Mouse (Mus musculus) forebrain, embryonic 10.5 days (tissue): ENCODE results near the gene Garnl3. TPM values are rescaled to one million over a fixed set of nuclear protein-coding genes. Genes with fewer than 3 reads are reported as not detected.
A peak's percentile ranks its signal among the peaks of the same experiment; 100 is the strongest.

ENCODE experiments used
- DNase-seq: peaks from one replicate; pipeline ENCODE4 v3.0.0-alpha.2; 2017; ENCODE audit warnings: low spot score; ENCODE audit errors: extremely low spot score
- H3K27ac ChIP-seq: fragments of 300-500 bp; sonication (generic); 2 replicates; pipeline ENCODE4 v1.5.1; 2016; ENCODE audit warnings: mild to moderate bottlenecking
- H3K27me3 ChIP-seq: fragments of 300-500 bp; sonication (generic); 2 replicates; pipeline ENCODE4 v1.6.1; 2016; ENCODE audit warnings: mild to moderate bottlenecking; ENCODE audit not compliant: poor library complexity, severe bottlenecking
- H3K36me3 ChIP-seq: fragments of 300-500 bp; sonication (generic); replicated peaks from 2 replicates; pipeline ENCODE4 v1.6.1; 2016; ENCODE audit warnings: mild to moderate bottlenecking, moderate library complexity
- H3K4me1 ChIP-seq: fragments of 300-500 bp; sonication (generic); 2 replicates; pipeline ENCODE4 v1.6.1; 2016
- H3K4me3 ChIP-seq: fragments of 300-500 bp; sonication (generic); 2 replicates; pipeline ENCODE4 v1.5.1; 2016; ENCODE audit warnings: mild to moderate bottlenecking, moderate library complexity
- H3K9me3 ChIP-seq: fragments of 300-500 bp; sonication (generic); 2 replicates; pipeline ENCODE4 v1.6.1; 2016; ENCODE audit warnings: mild to moderate bottlenecking, moderate library complexity
- WGBS: fragments of 180-500 bp; shearing (Covaris S2); methylation state at CpG from one replicate; pipeline ENCODE4 v1.1.7; 2016; 5-methylcytosine and 5-hydroxymethylcytosine counted together
- polyA plus RNA-seq: library from polyadenylated mRNA; unstranded; fragments of >200 nt; fragmentation: Nextera tagmentation; extraction: Ambion mirVana; gene quantifications from 2 replicates; pipeline ENCODE4 v1.2.1, GENCODE M21; 2016

The Garnl3 gene
- polyA plus RNA-seq, 1 experiment from 2014 or later = 9.1 TPM

- H3K4me1 ChIP-seq = no peaks in the 10 kb centered on the region
- WGBS = 91% methylated on average over 2 of the region's 2 CpGs
- H3K27ac ChIP-seq = no peak overlapping the region
- DNase-seq = no peak
- H3K4me3 ChIP-seq = no peak overlapping the region
- H3K36me3 ChIP-seq = no peaks in the 10 kb centered on the region
- H3K9me3 ChIP-seq = no peaks in the 10 kb centered on the region
- H3K27me3 ChIP-seq = peaks cover 8% of the 10 kb centered on the region
Observed at GRCm38 (mm10) chr2:33138491-33138890, 7.0 kb upstream of the Garnl3 start.

GRCm38 (mm10) chr2:33137731-33138130 lies 6.3 kb upstream of the Garnl3 start:
- 82% methylated on average over 4 of the region's 4 CpGs for WGBS
- Histone ChIP-seq H3K9me3 (no peaks in the 10 kb centered on the region), H3K27ac (no peak overlapping the region), H3K27me3 (peaks cover 16% of the 10 kb centered on the region), H3K4me1 (peaks cover under 1% of the 10 kb centered on the region; the same call in 1 of the 2 replicates), H3K4me3 (no peak overlapping the region), H3K36me3 (no peaks in the 10 kb centered on the region)
- DNase-seq = no peak

GRCm38 (mm10) chr2:33137244-33137643 lies 5.8 kb upstream of the Garnl3 start:
- DNase-seq = no peak
- WGBS = 95% methylated on average over 9 of the region's 9 CpGs
- Histone ChIP-seq H3K4me3 (no peak overlapping the region), H3K27ac (no peak overlapping the region), H3K27me3 (peaks cover 20% of the 10 kb centered on the region), H3K4me1 (peaks cover 5% of the 10 kb centered on the region), H3K36me3 (no peaks in the 10 kb centered on the region), H3K9me3 (no peaks in the 10 kb centered on the region)

- Histone ChIP-seq H3K27ac (no peak overlapping the region), H3K36me3 (no peaks in the 10 kb centered on the region), H3K4me3 (no peak overlapping the region), H3K9me3 (no peaks in the 10 kb centered on the region), H3K27me3 (peaks cover 29% of the 10 kb centered on the region), H3K4me1 (peaks cover 14% of the 10 kb centered on the region)
- DNase-seq = no peak
- WGBS = 94% methylated on average over 6 of the region's 6 CpGs
Observed at GRCm38 (mm10) chr2:33136366-33136765, 4.9 kb upstream of the Garnl3 start.

GRCm38 (mm10) chr2:33134766-33135490 lies 3.5 kb upstream of the Garnl3 start:
- DNase-seq = no peak
- WGBS = 77% methylated on average over 7 of the region's 7 CpGs

GRCm38 (mm10) chr2:33132306-33132705 lies 852 bp upstream of the Garnl3 start:
- Histone ChIP-seq H3K4me1 (peaks cover 36% of the 10 kb centered on the region), H3K27ac (no peak overlapping the region), H3K9me3 (no peaks in the 10 kb centered on the region), H3K36me3 (no peaks in the 10 kb centered on the region), H3K4me3 (peak overlapping the region; percentile 83; the same call in 1 of the 2 replicates), H3K27me3 (peaks cover 49% of the 10 kb centered on the region)
- no peak for DNase-seq
- 4% methylated on average over 7 of the region's 7 CpGs for WGBS

More at GRCm38 (mm10) chr2:33134766-33135490, 3.5 kb upstream of the Garnl3 start:
- Histone ChIP-seq H3K4me1 (peaks cover 27% of the 10 kb centered on the region), H3K4me3 (no peak overlapping the region), H3K27ac (no peak overlapping the region), H3K9me3 (no peaks in the 10 kb centered on the region), H3K36me3 (no peaks in the 10 kb centered on the region), H3K27me3 (peaks cover 34% of the 10 kb centered on the region)

GRCm38 (mm10) chr2:33130526-33131483 lies 649 bp downstream of the Garnl3 start:
- no peaks in the 10 kb centered on the region for H3K36me3 ChIP-seq
- no peaks in the 10 kb centered on the region for H3K9me3 ChIP-seq
- H3K4me1 ChIP-seq = peaks cover 36% of the 10 kb centered on the region
- peaks cover 49% of the 10 kb centered on the region for H3K27me3 ChIP-seq
- DNase-seq = peak; percentile 99
- WGBS = under 1% methylated on average over 55 of the region's 55 CpGs
- peak overlapping the region; percentile 83 for H3K4me3 ChIP-seq
- peak overlapping the region; percentile 87 for H3K27ac ChIP-seq

- Histone ChIP-seq H3K27me3 (peaks cover 49% of the 10 kb centered on the region), H3K4me1 (peaks cover 36% of the 10 kb centered on the region), H3K27ac (peak overlapping the region; percentile 87), H3K36me3 (no peaks in the 10 kb centered on the region), H3K9me3 (no peaks in the 10 kb centered on the region), H3K4me3 (peak overlapping the region; percentile 83)
- WGBS = under 1% methylated on average over 33 of the region's 33 CpGs
- DNase-seq = no peak
Observed at GRCm38 (mm10) chr2:33130141-33130525, 1.3 kb downstream of the Garnl3 start.

- 4% methylated on average over 10 of the region's 10 CpGs for WGBS
- H3K36me3 ChIP-seq = no peaks in the 10 kb centered on the region
- peaks cover 49% of the 10 kb centered on the region for H3K27me3 ChIP-seq
- peak overlapping the region; percentile 87; the same call in 1 of the 2 replicates for H3K27ac ChIP-seq
- H3K4me1 ChIP-seq = peaks cover 36% of the 10 kb centered on the region
- no peak for DNase-seq
- H3K9me3 ChIP-seq = no peaks in the 10 kb centered on the region
- peak overlapping the region; percentile 83 for H3K4me3 ChIP-seq
Observed at GRCm38 (mm10) chr2:33129696-33130095, 1.8 kb downstream of the Garnl3 start.

GRCm38 (mm10) chr2:33129005-33129404 lies 2.4 kb downstream of the Garnl3 start:
- 69% methylated on average over 2 of the region's 2 CpGs for WGBS
- Histone ChIP-seq H3K27ac (no peak overlapping the region), H3K4me1 (peaks cover 36% of the 10 kb centered on the region), H3K4me3 (peak overlapping the region; percentile 83; the same call in 1 of the 2 replicates), H3K27me3 (peaks cover 46% of the 10 kb centered on the region), H3K9me3 (no peaks in the 10 kb centered on the region), H3K36me3 (no peaks in the 10 kb centered on the region)
- no peak for DNase-seq

- Histone ChIP-seq H3K4me3 (no peak overlapping the region), H3K27ac (no peak overlapping the region), H3K9me3 (no peaks in the 10 kb centered on the region), H3K4me1 (peaks cover 31% of the 10 kb centered on the region), H3K27me3 (peaks cover 29% of the 10 kb centered on the region), H3K36me3 (no peaks in the 10 kb centered on the region)
- no peak for DNase-seq
- whole genome bisulfite sequencing = 87% methylated on average over 2 of the region's 2 CpGs
Observed at GRCm38 (mm10) chr2:33127271-33127670, 4.2 kb downstream of the Garnl3 start.

- H3K4me3 ChIP-seq = no peak overlapping the region
- no peaks in the 10 kb centered on the region for H3K36me3 ChIP-seq
- DNase-seq = no peak
- H3K4me1 ChIP-seq = no peaks in the 10 kb centered on the region
- 79% methylated on average over 6 of the region's 6 CpGs for WGBS
- H3K9me3 ChIP-seq = no peaks in the 10 kb centered on the region
- no peak overlapping the region for H3K27ac ChIP-seq
- no peaks in the 10 kb centered on the region for H3K27me3 ChIP-seq
Observed at GRCm38 (mm10) chr2:33122856-33123255, 8.6 kb downstream of the Garnl3 start.

- peaks cover 6% of the 10 kb centered on the region for H3K4me1 ChIP-seq
- DNase-seq = no peak
- H3K27ac ChIP-seq = no peak overlapping the region
- no peaks in the 10 kb centered on the region for H3K36me3 ChIP-seq
- no peaks in the 10 kb centered on the region for H3K27me3 ChIP-seq
- H3K9me3 ChIP-seq = no peaks in the 10 kb centered on the region
- H3K4me3 ChIP-seq = no peak overlapping the region
- 84% methylated on average over 8 of the region's 8 CpGs for WGBS
Observed at GRCm38 (mm10) chr2:33100536-33100935, 30.9 kb downstream of the Garnl3 start.
